Mouse (Mus musculus) myocyte (in vitro differentiated cells): ENCODE data around the gene Fam180a.

Experiments
- E2F4 ChIP-seq: IDR thresholded peaks from one replicate; pipeline ENCODE4 v1.6.1; 2011; ENCODE audit warnings: mild to moderate bottlenecking, control low read depth, moderate library complexity; ENCODE audit not compliant: insufficient read depth
- MAX ChIP-seq: IDR thresholded peaks from one replicate; pipeline ENCODE4 v1.6.1; 2011; ENCODE audit warnings: low read depth, mild to moderate bottlenecking, control low read depth
- MYOD1 ChIP-seq, 3 experiments: IDR thresholded peaks; one replicate each; pipeline ENCODE4 v1.6.1; 2011; ENCODE audit warnings: control low read depth in 2 of 3, low read depth in 2 of 3, mild to moderate bottlenecking in 2 of 3, moderate library complexity in 1 of 3; ENCODE audit not compliant: insufficient read length in 2 of 3, control insufficient read depth in 1 of 3
- MYOG ChIP-seq, 3 experiments: IDR thresholded peaks; one replicate each; pipeline ENCODE4 v1.6.1; 2011; ENCODE audit warnings: control low read depth in 2 of 3, low read depth in 2 of 3, mild to moderate bottlenecking in 2 of 3; ENCODE audit not compliant: insufficient read length in 2 of 3, control insufficient read depth in 1 of 3, insufficient read depth in 1 of 3
- POLR2A ChIP-seq: IDR thresholded peaks from one replicate; pipeline ENCODE4 v1.6.1; 2011; ENCODE audit warnings: low read depth, mild to moderate bottlenecking, control low read depth, moderate library complexity; ENCODE audit not compliant: insufficient read length
- POLR2AphosphoS2 ChIP-seq: IDR thresholded peaks from one replicate; pipeline ENCODE4 v1.6.1; 2011; ENCODE audit warnings: low read depth, control low read depth; ENCODE audit not compliant: insufficient read length
- SRF ChIP-seq: IDR thresholded peaks from one replicate; pipeline ENCODE4 v1.6.1; 2011; ENCODE audit warnings: low read depth; ENCODE audit not compliant: control insufficient read depth, insufficient read length
- TCF12 ChIP-seq: IDR thresholded peaks from one replicate; pipeline ENCODE4 v1.6.1; 2011; ENCODE audit warnings: mild to moderate bottlenecking, control low read depth; ENCODE audit not compliant: poor library complexity, insufficient read depth, severe bottlenecking
- TCF3 ChIP-seq: IDR thresholded peaks from one replicate; pipeline ENCODE4 v1.6.1; 2011; ENCODE audit warnings: low read depth, control low read depth; ENCODE audit not compliant: insufficient read length
- USF1 ChIP-seq: IDR thresholded peaks from one replicate; pipeline ENCODE4 v1.6.1; 2011; ENCODE audit warnings: low read depth, mild to moderate bottlenecking, control low read depth, moderate library complexity

DNA sequence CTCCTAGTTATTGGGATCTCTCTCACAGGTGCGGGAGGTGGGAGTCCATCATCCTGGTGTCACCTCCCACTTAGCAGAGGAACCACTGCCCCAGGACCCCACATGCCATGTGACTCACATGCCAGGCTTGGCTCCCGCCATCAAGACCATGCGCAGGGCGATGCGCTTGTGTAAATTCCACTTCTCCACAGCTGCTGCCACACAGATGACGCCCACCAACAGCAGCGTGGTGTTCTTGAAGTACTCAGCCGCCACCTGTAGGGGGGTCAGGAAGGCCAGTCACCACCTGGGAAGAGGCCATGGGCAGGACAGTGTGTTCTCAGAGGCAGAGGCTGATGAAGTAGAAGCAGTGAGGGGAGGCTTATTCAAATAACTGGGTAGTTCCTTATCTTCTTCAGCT, 36.3 kb downstream of the Fam180a start:
- TF ChIP-seq POLR2A (no peak), POLR2AphosphoS2 (no peak), MYOD1 (IDR thresholded peaks at IDR 0.05; ENCODE audit: control insufficient read depth in 1 of 3, insufficient read length in 2 of 3, low read depth in 2 of 3) (no peak), MYOG (IDR thresholded peaks at IDR 0.05; ENCODE audit: control insufficient read depth in 1 of 3, insufficient read depth in 1 of 3, insufficient read length in 2 of 3, low read depth in 2 of 3) (no peak), USF1 (no peak), MAX (no peak), TCF3 (no peak), TCF12 (no peak), E2F4 (no peak), SRF (no peak)
